Mouse (Mus musculus) CH12F3 (cell line): ENCODE measurements at regions not wholly inside any gene's neighbourhood (a gene's known extent, or its start where the extent isn't known, plus 50 kb on each side); places are given as distances from the start of the nearest gene placed in this dataset.
"Not testable (repeated sequence)": the region's sequence is repeated elsewhere in the genome, so short reads cannot be mapped to it uniquely, and the experiment has no call there.

Source experiments
- in situ Hi-C: fragments of 300-500 bp; cut with MboI; formaldehyde crosslinking; loops from 2 replicates; pipeline ENCODE4 v1.14.3; 2020; ENCODE audit warnings: low sequenced_read_pairs

DNA sequence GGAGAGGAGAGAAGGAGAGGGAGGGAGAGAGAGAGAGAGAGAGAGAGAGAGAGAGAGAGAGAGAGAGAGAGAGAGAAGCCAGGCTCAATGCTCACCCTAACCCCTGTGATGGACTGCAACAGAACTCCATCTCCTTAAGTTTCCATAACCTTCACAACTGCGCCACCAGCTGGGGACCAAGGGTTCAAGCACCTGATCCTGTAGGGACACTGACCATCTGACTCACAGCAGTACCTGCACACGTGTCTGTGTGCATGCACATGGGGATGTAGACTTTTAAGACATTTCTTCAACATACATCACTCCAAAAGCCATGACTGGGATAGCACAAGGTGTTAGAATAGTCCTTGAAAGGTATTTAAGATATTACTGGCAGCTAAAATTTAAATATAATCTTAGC, 85.2 kb upstream of the Ttc29 start:
- in situ Hi-C loops = no loop called here

- in situ Hi-C loops = no loop called here
Measured at GRCm38 (mm10) chr8:78129061-78129460, 84.0 kb upstream of the Ttc29 start.

- in situ Hi-C loops = not testable (repeated sequence)
Measured at GRCm38 (mm10) chr8:78139514-78139913, 73.6 kb upstream of the Ttc29 start.

DNA sequence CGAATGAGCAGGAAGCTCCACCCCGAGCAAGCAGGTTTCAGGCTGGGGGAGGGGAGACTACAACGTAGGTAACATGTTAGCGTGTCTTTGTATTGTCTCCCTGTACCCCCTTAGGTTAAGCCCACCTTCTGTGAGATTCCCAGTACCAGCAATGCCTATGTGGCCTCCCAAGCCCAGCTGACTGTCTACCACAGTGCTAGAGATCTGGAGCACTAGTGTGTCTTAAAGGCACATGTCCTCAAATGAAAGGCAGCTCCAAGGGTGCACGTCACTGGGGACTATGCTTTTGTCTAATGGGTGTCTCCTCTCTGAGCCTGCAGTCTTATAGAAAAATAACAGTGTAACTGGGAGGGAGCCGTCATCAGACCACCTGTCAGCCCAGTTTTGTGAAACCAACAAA, 65.9 kb upstream of the Ttc29 start:
- in situ Hi-C loops = no loop called here

DNA sequence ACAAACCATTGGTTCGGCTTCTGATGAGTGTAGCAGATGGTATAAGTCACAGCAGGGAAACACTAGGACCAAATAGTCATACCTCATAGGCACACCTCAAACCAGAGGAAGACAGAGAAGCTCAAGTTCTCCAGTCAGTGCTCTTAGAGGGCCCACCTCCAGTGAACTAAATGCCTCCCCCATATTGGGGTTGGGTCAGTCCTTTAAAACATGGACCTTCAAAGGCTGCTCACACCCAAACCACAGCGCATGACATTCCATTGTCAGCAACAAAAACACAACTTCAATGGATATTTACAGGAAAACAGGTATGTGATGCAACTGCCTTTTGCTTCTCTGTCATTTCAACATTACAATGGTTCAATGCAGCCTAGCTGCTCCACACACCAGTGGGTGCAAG, 65.1 kb upstream of the Ttc29 start:
- in situ Hi-C loops = no loop called here

DNA sequence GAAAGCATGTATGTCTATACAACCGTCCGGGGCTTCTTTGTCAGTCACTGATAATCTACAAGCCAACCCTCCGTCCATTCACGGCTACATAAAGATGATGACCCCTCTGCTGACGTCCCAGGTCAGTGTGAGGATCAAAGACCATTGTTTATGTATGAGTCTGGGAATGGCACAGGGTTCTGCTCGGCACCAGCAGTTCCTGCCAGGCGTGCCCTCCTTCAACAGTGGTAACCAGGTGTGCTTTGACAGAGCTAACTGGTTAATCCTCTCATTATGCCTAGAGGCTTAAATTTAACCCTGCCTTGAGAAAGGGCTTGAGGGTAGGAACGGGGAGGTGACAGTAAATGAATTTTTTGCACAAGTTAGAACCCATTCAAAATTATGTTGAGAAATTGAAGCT, 58.2 kb upstream of the Ttc29 start:
- in situ Hi-C loops = no loop called here

GRCm38 (mm10) chr8:78162046-78162445, 51.1 kb upstream of the Ttc29 start:
- in situ Hi-C loops = no loop called here

GRCm38 (mm10) chr8:78162763-78163508, 50.2 kb upstream of the Ttc29 start:
- in situ Hi-C loops = no loop called here
